Mouse (Mus musculus): ENCODE data around the gene Gcc1. TPM values are rescaled to one million over a fixed set of nuclear protein-coding genes. Genes with fewer than 3 reads are reported as not detected.

Gene Gcc1
- polyA plus RNA-seq (2015; fragmentation: Nextera tagmentation; extraction: Ambion mirVana), result 8.8 and 9.5 TPM in 2 replicates

GRCm38 (mm10) chr6:28428290-28428689 is at the start of gene Gcc1:
Gene Gcc1 (minus strand): TSS chr6:28428390.
- TF ChIP-seq CTCF (IDR thresholded peaks at IDR 0.05; ENCODE audit: low read depth), result no peak
- H3K4me3 ChIP-seq (replicated peaks; ENCODE audit: low read depth, low read length), result no peak within 1 kb of the TSS
- no peak for ATAC-seq (replicated peaks; ENCODE audit: low FRiP score, low read depth)
- DNase-seq (ENCODE audit: low spot score), result no peak
- H3K4me1 ChIP-seq (replicated peaks; ENCODE audit: insufficient read depth, low read length), result 0 out of 2 replicates have a peak, but pooled peaks cover 3% of the 10 kb centered on the region
- H3K27me3 ChIP-seq (ENCODE audit: insufficient read depth, low read length), result no peaks in the 10 kb centered on the region
- no peak within 1 kb of the TSS for H3K27ac ChIP-seq
- WGBS, result 91% methylated on average over 3 of the region's 3 CpGs
- H3K9ac ChIP-seq (ENCODE audit: low read depth, low read length), result no peak within 1 kb of the TSS
- H3K36me3 ChIP-seq (ENCODE audit: insufficient read depth, low read length), result peaks cover 5% of the 10 kb centered on the region; the same call in 1 of the 2 replicates
- H3K9me3 ChIP-seq (replicated peaks; ENCODE audit: low read length), result no peaks in the 10 kb centered on the region
- H3K4me2 ChIP-seq (ENCODE audit: low read length), result no peak within 1 kb of the TSS

GRCm38 (mm10) chr6:28474839-28475238 is 46.6 kb upstream of the Gcc1 start, which contains the start of gene Snd1:
Gene Snd1 (plus strand): TSS chr6:28475139.
- Histone ChIP-seq H3K27me3 (ENCODE audit: insufficient read depth, low read length) (no peaks in the 10 kb centered on the region), H3K36me3 (ENCODE audit: insufficient read depth, low read length) (no peaks in the 10 kb centered on the region), H3K4me1 (replicated peaks; ENCODE audit: insufficient read depth, low read length) (no peaks in the 10 kb centered on the region), H3K4me3 (replicated peaks; ENCODE audit: low read depth, low read length) (no peak within 1 kb of the TSS), H3K9ac (ENCODE audit: low read depth, low read length) (no peak within 1 kb of the TSS), H3K4me2 (ENCODE audit: low read length) (no peak within 1 kb of the TSS), H3K9me3 (replicated peaks; ENCODE audit: low read length) (no peaks in the 10 kb centered on the region), H3K27ac (no peak within 1 kb of the TSS)
- no peak for TF ChIP-seq CTCF (IDR thresholded peaks at IDR 0.05; ENCODE audit: low read depth)
- ATAC-seq (replicated peaks; ENCODE audit: low FRiP score, low read depth), result no peak
- WGBS, result 81% methylated on average over 5 of the region's 5 CpGs
- DNase-seq (ENCODE audit: low spot score), result no peak

GRCm38 (mm10) chr6:28474211-28474610 is 46.0 kb upstream of the Gcc1 start:
- H3K27ac ChIP-seq, result no peak overlapping the region

GRCm38 (mm10) chr6:28471284-28472035 is 43.3 kb upstream of the Gcc1 start:
- Histone ChIP-seq H3K36me3 (ENCODE audit: insufficient read depth, low read length) (no peaks in the 10 kb centered on the region), H3K27me3 (ENCODE audit: insufficient read depth, low read length) (no peaks in the 10 kb centered on the region), H3K4me3 (replicated peaks; ENCODE audit: low read depth, low read length) (no peak overlapping the region), H3K9me3 (replicated peaks; ENCODE audit: low read length) (no peaks in the 10 kb centered on the region), H3K9ac (ENCODE audit: low read depth, low read length) (no peak overlapping the region), H3K27ac (no peak overlapping the region), H3K4me2 (ENCODE audit: low read length) (no peak overlapping the region), H3K4me1 (replicated peaks; ENCODE audit: insufficient read depth, low read length) (no peaks in the 10 kb centered on the region)
- WGBS, result 87% methylated on average over 9 of the region's 9 CpGs
- TF ChIP-seq CTCF (IDR thresholded peaks at IDR 0.05; ENCODE audit: low read depth), result no peak
- no peak for ATAC-seq (replicated peaks; ENCODE audit: low FRiP score, low read depth)
- no peak for DNase-seq (ENCODE audit: low spot score)

More at GRCm38 (mm10) chr6:28474211-28474610, 46.0 kb upstream of the Gcc1 start:
- H3K36me3 ChIP-seq (ENCODE audit: insufficient read depth, low read length), result no peaks in the 10 kb centered on the region
- H3K9ac ChIP-seq (ENCODE audit: low read depth, low read length), result no peak overlapping the region
- ATAC-seq (replicated peaks; ENCODE audit: low FRiP score, low read depth) (no peak), DNase-seq (ENCODE audit: low spot score) (no peak)
- H3K4me1 ChIP-seq (replicated peaks; ENCODE audit: insufficient read depth, low read length), result no peaks in the 10 kb centered on the region
- H3K9me3 ChIP-seq (replicated peaks; ENCODE audit: low read length), result no peaks in the 10 kb centered on the region
- H3K27me3 ChIP-seq (ENCODE audit: insufficient read depth, low read length), result no peaks in the 10 kb centered on the region
- no peak for TF ChIP-seq CTCF (IDR thresholded peaks at IDR 0.05; ENCODE audit: low read depth)
- no peak overlapping the region for H3K4me2 ChIP-seq (ENCODE audit: low read length)
- no peak overlapping the region for H3K4me3 ChIP-seq (replicated peaks; ENCODE audit: low read depth, low read length)
- WGBS, result 87% methylated on average over 4 of the region's 4 CpGs

GRCm38 (mm10) chr6:28470621-28471020 is 42.4 kb upstream of the Gcc1 start:
- no peaks in the 10 kb centered on the region for H3K9me3 ChIP-seq (replicated peaks; ENCODE audit: low read length)
- H3K27ac ChIP-seq, result no peak overlapping the region
- ATAC-seq (replicated peaks; ENCODE audit: low FRiP score, low read depth), result no peak
- no peaks in the 10 kb centered on the region for H3K4me1 ChIP-seq (replicated peaks; ENCODE audit: insufficient read depth, low read length)
- DNase-seq (ENCODE audit: low spot score), result no peak
- WGBS, result 74% methylated on average over 5 of the region's 5 CpGs
- H3K9ac ChIP-seq (ENCODE audit: low read depth, low read length), result no peak overlapping the region
- TF ChIP-seq CTCF (IDR thresholded peaks at IDR 0.05; ENCODE audit: low read depth), result 0 out of 2 replicates have a peak, but pooled peaks have one; percentile 7
- no peak overlapping the region for H3K4me3 ChIP-seq (replicated peaks; ENCODE audit: low read depth, low read length)
- no peak overlapping the region for H3K4me2 ChIP-seq (ENCODE audit: low read length)
- H3K27me3 ChIP-seq (ENCODE audit: insufficient read depth, low read length), result no peaks in the 10 kb centered on the region
- H3K36me3 ChIP-seq (ENCODE audit: insufficient read depth, low read length), result no peaks in the 10 kb centered on the region

- no peak overlapping the region for H3K9ac ChIP-seq (ENCODE audit: low read depth, low read length)
- 30% methylated on average over 4 of the region's 4 CpGs for WGBS
- no peaks in the 10 kb centered on the region for H3K36me3 ChIP-seq (ENCODE audit: insufficient read depth, low read length)
- no peak overlapping the region for H3K4me3 ChIP-seq (replicated peaks; ENCODE audit: low read depth, low read length)
- H3K4me1 ChIP-seq (replicated peaks; ENCODE audit: insufficient read depth, low read length), result no peaks in the 10 kb centered on the region
- DNase-seq (ENCODE audit: low spot score), result no peak
- no peak for TF ChIP-seq CTCF (IDR thresholded peaks at IDR 0.05; ENCODE audit: low read depth)
- no peak for ATAC-seq (replicated peaks; ENCODE audit: low FRiP score, low read depth)
- no peaks in the 10 kb centered on the region for H3K9me3 ChIP-seq (replicated peaks; ENCODE audit: low read length)
- H3K4me2 ChIP-seq (ENCODE audit: low read length), result no peak overlapping the region
- H3K27me3 ChIP-seq (ENCODE audit: insufficient read depth, low read length), result no peaks in the 10 kb centered on the region
- H3K27ac ChIP-seq, result no peak overlapping the region
Measured at GRCm38 (mm10) chr6:28470017-28470602, 41.9 kb upstream of the Gcc1 start.

Data from kidney, postnatal 0 days (tissue).